Mouse (Mus musculus) cerebellum, adult 2 months (tissue): ENCODE measurements at regions not wholly inside any gene's neighbourhood (a gene's known extent, or its start where the extent isn't known, plus 50 kb on each side); places are given as distances from the start of the nearest gene placed in this dataset.

Source experiments
- DNase-seq, 2 experiments: peaks; one replicate each; pipeline ENCODE4 v3.0.0; 2021
- H3K27ac ChIP-seq: fragments of 200-500 bp; 2 replicates; pipeline ENCODE4 v1.5.1; 2012; ENCODE audit warnings: low read length, control low read depth, inconsistent platforms; ENCODE audit not compliant: insufficient read depth
- H3K27me3 ChIP-seq: fragments of 200-500 bp; 2 replicates; pipeline ENCODE4 v1.6.1; 2012; ENCODE audit warnings: inconsistent platforms, mild to moderate bottlenecking, low read length, moderate library complexity; ENCODE audit not compliant: control insufficient read depth, insufficient read depth
- H3K4me1 ChIP-seq: fragments of 200-500 bp; 2 replicates; pipeline ENCODE4 v1.6.1; 2011; ENCODE audit warnings: low read length; ENCODE audit not compliant: control insufficient read depth, insufficient read depth
- H3K4me3 ChIP-seq: fragments of 200-500 bp; replicated peaks from 2 replicates; pipeline ENCODE3; 2011; ENCODE audit warnings: mild to moderate bottlenecking, low read depth, low read length, control low read depth; ENCODE audit not compliant: insufficient read depth
- CTCF ChIP-seq: fragments of 200-500 bp; IDR thresholded peaks from 2 replicates; pipeline ENCODE4 v1.5.1; 2011; ENCODE audit warnings: low read depth, mild to moderate bottlenecking, control low read depth, low read length, moderate library complexity, borderline replicate concordance; ENCODE audit not compliant: insufficient read depth
- POLR2A ChIP-seq: fragments of 200-500 bp; IDR thresholded peaks from 2 replicates; pipeline ENCODE4 v1.6.1; 2011; ENCODE audit warnings: low read length, control low read depth, borderline replicate concordance; ENCODE audit not compliant: insufficient read depth
- whole genome bisulfite sequencing: fragments of 180-500 bp; shearing (Covaris S2); methylation state at CpG from one replicate; pipeline ENCODE4 v1.1.7; 2018; 5-methylcytosine and 5-hydroxymethylcytosine counted together

DNA sequence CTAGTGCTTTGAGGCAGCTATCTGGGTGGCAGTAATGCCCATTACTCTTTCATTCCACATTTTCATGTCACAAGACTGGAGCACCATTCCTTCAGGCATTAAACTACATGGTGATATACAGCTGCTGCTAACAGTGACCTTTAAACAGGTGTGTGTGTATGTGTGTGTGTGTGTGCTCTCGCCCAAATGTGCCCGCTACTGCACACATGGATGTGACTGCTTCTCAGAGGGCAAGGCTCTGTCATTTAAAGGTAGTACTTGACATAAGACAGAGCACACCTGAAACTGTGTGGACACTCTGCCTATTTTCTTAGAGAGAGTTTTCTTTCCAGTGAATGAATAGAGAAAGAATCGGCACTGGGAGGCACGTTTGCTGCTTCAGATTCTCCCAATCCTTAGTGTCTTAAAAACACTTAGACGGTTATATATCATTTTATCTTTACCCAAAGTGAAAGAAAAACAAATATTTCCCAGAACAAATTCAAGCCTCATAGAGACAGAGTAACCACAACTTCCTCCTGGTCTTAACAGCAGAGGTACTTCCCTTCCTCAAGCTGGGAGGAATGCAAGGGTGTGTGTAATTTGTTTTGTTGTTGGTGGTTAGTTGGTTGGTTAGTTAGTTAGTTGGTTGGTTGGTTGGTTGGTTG lies 185.3 kb upstream of the Tusc1 start:
- Histone ChIP-seq H3K27me3 (no peaks in the 10 kb centered on the region), H3K27ac (no peak overlapping the region), H3K4me3 (no peak overlapping the region), H3K4me1 (no peaks in the 10 kb centered on the region)
- TF ChIP-seq POLR2A (no peak), CTCF (no peak)
- no peak for DNase-seq
- WGBS = 89% methylated on average over 5 of the region's 5 CpGs

DNA sequence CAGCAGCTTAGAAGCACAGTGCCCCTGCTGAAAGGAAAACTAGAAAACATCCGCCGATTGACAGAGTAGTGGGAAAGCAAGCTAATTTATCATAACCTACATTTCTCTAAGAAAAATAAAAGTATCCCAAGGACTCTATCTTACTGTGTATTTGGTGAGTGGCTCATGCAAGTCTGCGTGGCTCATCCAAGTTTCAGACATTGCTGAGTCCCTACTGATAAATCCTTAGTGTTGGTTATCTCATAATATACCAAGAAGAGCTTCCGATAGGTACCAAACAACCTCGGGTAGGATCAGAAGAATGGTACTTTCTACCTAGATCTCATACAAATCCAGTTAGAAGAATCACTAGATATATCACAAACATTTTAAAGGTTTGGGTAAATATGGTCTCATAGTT lies 183.6 kb upstream of the Tusc1 start:
- no peak for TF ChIP-seq CTCF
- no peak for TF ChIP-seq POLR2A
- H3K4me1 ChIP-seq = no peaks in the 10 kb centered on the region
- no peak overlapping the region for H3K27ac ChIP-seq
- no peaks in the 10 kb centered on the region for H3K27me3 ChIP-seq
- 89% methylated on average over 5 of the region's 5 CpGs for WGBS
- H3K4me3 ChIP-seq = no peak overlapping the region
- DNase-seq = no peak

DNA sequence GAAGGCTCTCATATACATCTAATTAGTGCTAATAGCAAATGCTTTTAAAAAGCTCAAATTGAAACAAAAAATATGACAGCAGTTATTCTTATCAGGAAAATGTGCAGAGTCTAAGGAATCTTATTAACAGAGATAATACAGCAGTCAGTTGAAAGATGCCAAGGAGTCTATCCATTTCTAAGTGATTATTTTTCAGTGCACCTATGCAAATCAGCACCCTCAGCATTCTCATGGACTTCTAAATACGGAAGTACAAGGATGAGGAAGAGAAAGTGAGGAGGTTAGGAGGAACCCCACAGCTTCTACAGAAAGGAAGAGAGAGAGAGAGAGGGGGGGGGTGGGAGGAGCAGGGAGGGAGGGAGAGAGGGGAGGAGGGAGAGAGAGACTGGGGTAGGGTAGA lies 175.5 kb upstream of the Tusc1 start:
- no peak for DNase-seq
- Histone ChIP-seq H3K4me1 (no peaks in the 10 kb centered on the region), H3K27me3 (no peaks in the 10 kb centered on the region), H3K27ac (no peak overlapping the region), H3K4me3 (no peak overlapping the region)
- WGBS = 26% methylated on average over 1 of the region's 1 CpGs
- TF ChIP-seq CTCF (no peak), POLR2A (no peak)

DNA sequence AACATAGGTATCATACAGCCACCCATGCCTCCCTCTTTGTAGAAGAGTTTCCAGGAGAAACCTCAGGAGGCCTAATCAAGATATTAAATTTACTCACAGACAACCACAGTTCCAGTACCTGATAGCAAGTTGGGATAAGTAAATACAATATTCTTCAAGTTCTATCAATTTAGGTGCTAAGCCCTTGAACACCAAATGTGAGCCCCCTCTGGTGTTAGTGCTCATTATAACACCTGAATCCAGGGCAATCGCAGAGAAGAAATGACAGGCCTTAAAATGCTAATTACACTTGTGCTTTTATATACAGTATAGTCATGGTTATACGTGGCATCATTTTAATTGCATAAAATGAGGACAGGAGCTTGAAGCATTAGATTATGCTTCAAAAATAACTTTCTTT lies 161.6 kb upstream of the Tusc1 start:
- Histone ChIP-seq H3K4me3 (no peak overlapping the region), H3K27ac (no peak overlapping the region), H3K27me3 (no peaks in the 10 kb centered on the region), H3K4me1 (no peaks in the 10 kb centered on the region)
- WGBS = 70% methylated on average over 2 of the region's 2 CpGs
- TF ChIP-seq POLR2A (no peak), CTCF (no peak)
- DNase-seq = no peak

DNA sequence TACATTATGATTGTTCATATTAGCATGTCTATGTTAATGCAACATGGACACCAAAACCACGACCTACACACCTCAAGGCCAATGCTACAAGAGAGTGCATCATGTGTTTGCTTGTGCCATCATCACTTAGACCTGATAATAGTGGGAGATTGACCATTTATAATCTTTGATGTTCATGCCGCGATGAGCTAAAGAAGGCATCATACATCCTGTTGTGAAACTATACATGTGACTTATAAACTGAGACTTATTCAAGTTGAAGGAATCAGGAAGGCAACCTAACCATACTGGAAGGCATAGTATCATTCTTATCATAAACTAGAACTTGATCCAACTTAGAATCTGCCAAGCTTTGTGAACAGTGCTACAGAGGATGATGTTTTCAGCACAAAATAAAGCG lies 159.0 kb upstream of the Tusc1 start:
- DNase-seq = no peak
- Histone ChIP-seq H3K4me1 (no peaks in the 10 kb centered on the region), H3K27ac (no peak overlapping the region), H3K4me3 (no peak overlapping the region), H3K27me3 (no peaks in the 10 kb centered on the region)
- no peak for TF ChIP-seq POLR2A
- TF ChIP-seq CTCF = no peak
- 93% methylated on average over 4 of the region's 4 CpGs for WGBS

DNA sequence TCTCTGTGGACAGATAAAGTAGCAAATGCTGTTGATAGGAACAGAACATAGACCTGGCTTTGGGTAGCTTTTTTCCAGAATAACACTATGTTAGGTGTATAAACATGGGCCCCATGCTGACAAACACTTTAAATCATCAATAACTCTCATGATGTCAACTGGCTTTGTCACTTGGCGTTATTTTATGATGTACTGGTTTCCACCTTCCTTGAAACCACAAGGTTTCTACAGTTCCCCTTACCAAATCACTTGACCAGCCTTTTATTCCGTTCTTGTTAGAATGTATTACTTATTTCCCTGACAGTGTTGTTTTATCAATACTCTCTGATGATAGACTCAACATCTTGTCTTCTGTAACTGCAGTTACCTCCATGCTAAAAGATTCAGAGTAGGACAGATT lies 158.6 kb upstream of the Tusc1 start:
- 79% methylated on average over 2 of the region's 2 CpGs for WGBS
- DNase-seq = no peak

DNA sequence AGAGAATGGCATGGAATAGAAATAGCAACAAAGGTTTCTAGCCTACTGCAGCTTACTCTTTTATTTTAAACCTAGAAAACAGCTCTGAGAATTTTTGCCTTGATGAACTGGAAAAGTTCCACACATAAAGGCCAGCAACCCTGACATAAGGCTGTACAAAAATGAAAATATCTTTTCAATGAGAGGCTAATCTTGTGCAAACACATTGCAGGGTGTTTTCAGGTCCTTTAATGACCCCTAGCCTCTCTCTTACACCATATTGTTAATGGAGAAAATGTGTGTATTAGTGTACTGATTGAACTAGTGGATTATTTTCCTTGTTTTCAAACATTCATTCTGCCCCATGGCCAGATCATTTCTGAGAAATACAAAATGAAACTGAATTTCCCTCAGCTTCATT lies 158.0 kb upstream of the Tusc1 start:
- no peak overlapping the region for H3K4me3 ChIP-seq
- no peaks in the 10 kb centered on the region for H3K4me1 ChIP-seq
- no peaks in the 10 kb centered on the region for H3K27me3 ChIP-seq
- no peak for DNase-seq
- TF ChIP-seq CTCF = no peak
- TF ChIP-seq POLR2A = no peak
- no peak overlapping the region for H3K27ac ChIP-seq

More for the DNA sequence above, 158.6 kb upstream of the Tusc1 start:
- Histone ChIP-seq H3K27me3 (no peaks in the 10 kb centered on the region), H3K27ac (no peak overlapping the region), H3K4me3 (no peak overlapping the region), H3K4me1 (no peaks in the 10 kb centered on the region)
- TF ChIP-seq POLR2A (no peak), CTCF (no peak)

DNA sequence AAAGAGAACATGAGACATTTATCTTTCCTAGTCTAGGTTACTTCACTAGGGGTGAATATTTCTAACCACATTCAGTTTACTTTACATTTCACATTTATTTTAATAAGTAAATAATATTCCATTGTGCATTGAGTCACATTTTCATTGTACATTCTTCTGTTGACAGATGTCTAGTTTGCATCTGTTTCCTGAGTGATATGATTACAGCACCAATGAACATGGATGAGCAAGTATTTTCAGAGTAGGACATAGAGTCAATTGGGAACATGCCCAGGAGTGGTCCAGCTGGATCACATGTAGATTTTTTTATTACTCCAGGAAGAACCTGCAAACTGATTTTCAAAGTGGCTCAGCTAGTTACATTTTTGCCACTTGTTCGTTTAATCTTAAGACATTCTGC lies 153.3 kb upstream of the Tusc1 start:
- Histone ChIP-seq H3K4me1 (no peaks in the 10 kb centered on the region), H3K27ac (no peak overlapping the region), H3K27me3 (no peaks in the 10 kb centered on the region), H3K4me3 (no peak overlapping the region)
- WGBS = 79% methylated on average over 1 of the region's 1 CpGs
- DNase-seq = no peak
- TF ChIP-seq POLR2A = no peak
- no peak for TF ChIP-seq CTCF

DNA sequence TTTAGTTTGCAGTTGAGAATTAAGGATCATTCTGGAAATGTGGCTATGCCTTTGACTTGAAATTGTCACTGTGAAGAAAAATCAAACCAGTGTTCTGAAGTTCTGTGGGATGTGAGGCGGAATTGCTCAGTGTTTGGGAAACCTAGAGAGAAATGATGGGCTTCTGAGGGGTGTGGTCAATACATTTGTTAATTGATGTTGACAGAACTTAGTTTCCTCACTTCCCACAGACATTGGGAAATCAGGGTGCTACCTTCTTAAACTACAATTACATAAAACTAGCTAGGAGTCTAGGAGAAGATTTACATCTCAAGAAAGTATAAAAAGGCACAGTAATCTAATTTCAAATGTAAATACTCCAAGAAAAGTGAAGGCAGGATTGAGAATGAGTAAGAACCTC lies 151.1 kb upstream of the Tusc1 start:
- Histone ChIP-seq H3K4me1 (no peaks in the 10 kb centered on the region), H3K27me3 (no peaks in the 10 kb centered on the region), H3K27ac (no peak overlapping the region), H3K4me3 (no peak overlapping the region)
- no peak for DNase-seq
- TF ChIP-seq CTCF (no peak), POLR2A (no peak)
- 83% methylated on average over 1 of the region's 1 CpGs for WGBS
